Mouse (Mus musculus) ES-E14 (cell line): ENCODE measurements around the gene Grsf1.

Experiments
- CHD2 ChIP-seq: IDR thresholded peaks from 2 replicates; pipeline ENCODE4 v1.6.1; 2014; ENCODE audit warnings: mild to moderate bottlenecking, low read depth, low read length, inconsistent platforms
- MAFK ChIP-seq: IDR thresholded peaks from 2 replicates; pipeline ENCODE4 v1.6.1; 2014; ENCODE audit warnings: mild to moderate bottlenecking, low read depth, low read length, inconsistent platforms; ENCODE audit not compliant: insufficient read depth
- ZC3H11A ChIP-seq: IDR thresholded peaks from 2 replicates; pipeline ENCODE4 v1.6.1; 2012; ENCODE audit warnings: low read depth, mild to moderate bottlenecking, inconsistent platforms, low read length, borderline replicate concordance
- ZNF384 ChIP-seq: IDR thresholded peaks from 2 replicates; pipeline ENCODE4 v1.6.1; 2012; ENCODE audit warnings: low read depth, low read length, inconsistent platforms

DNA sequence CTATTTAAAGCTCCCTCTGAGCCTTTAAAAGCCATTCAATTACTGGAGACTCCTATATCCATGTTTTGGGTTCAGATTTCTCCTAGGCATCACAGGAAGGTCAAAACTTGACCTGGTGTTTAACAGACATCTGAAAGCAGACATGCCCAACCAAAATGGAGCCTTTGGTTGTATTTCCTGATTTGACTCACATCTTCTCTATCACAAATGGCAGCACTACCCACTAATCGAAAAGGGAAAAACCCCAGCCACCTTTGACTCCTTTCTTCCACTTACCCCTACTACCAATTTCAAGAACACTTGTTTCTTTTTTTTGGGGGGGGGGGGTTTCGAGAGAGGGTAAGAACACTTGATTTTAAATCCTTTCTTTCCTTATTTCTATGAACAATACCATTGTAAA lies 41.0 kb upstream of the Grsf1 start:
- TF ChIP-seq MAFK (no peak), ZC3H11A (no peak), CHD2 (no peak), ZNF384 (no peak)
